25 mouse cellular contexts compared by ENCODE assay signal in the genomic region with DNA sequence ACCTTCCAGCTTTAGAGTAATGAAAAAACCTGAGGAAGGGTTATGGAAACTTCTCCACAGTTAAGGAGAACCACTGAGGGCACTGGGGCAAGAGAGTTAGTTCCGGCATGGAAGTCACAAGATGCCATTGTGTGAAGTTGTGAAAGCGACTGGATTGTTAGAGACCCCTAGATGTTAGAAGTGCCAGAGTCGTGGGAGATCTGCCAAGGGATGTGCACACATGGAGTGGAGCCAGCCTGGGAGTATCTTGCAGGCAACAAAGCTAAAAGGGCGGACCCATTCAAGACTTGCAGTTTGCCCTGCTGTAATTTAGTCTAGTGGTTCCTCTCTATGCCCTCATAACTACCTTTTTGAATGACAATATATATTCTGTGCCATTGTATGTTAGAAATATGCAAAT. TPM values are rescaled to one million over a fixed set of nuclear protein-coding genes. Genes with fewer than 3 reads are reported as not detected.
DNase-seq lines count a peak whose midpoint lies in the region; ATAC-seq and TF ChIP-seq lines count a peak whose summit lies in the region.
"Had no signal": no experiment of that assay in that cellular context is flagged by ENCODE, and none has a peak within 500 bp of the region (broad histone marks: within the 10 kb centered on the region; RNA-seq: fewer than 3 reads in every experiment).

No protein-coding gene starts in this region.

- H3K4me3 ChIP-seq in lung, postnatal 0 days (ENCODE audit: low read depth, low read length) = no peak overlapping the region
- H3K4me3 ChIP-seq in midbrain, embryonic 14.5 days (replicated peaks; ENCODE audit: low read depth, low read length) = no peak overlapping the region
- H3K4me3 ChIP-seq in midbrain, embryonic 11.5 days (ENCODE audit: low read depth, low read length) = no peak overlapping the region
- H3K4me3 ChIP-seq: embryonic facial prominence, embryonic 10.5 days; embryonic facial prominence, embryonic 12.5 days; forebrain, embryonic 13.5 days; forebrain, embryonic 15.5 days had no signal

- no peaks in the 10 kb centered on the region for H3K36me3 ChIP-seq in lung, postnatal 0 days (ENCODE audit: insufficient read depth, low read length)
- peaks cover 8% of the 10 kb centered on the region; the same call in 1 of the 2 replicates for H3K36me3 ChIP-seq in midbrain, embryonic 14.5 days (ENCODE audit: control insufficient read depth, insufficient read depth, low read length)
- 0 out of 2 replicates have a peak, but pooled peaks cover 4% of the 10 kb centered on the region for H3K36me3 ChIP-seq in midbrain, embryonic 11.5 days (ENCODE audit: control insufficient read depth, insufficient read depth, low read length)
- H3K36me3 ChIP-seq: embryonic facial prominence, embryonic 12.5 days; forebrain, embryonic 15.5 days had no signal

- no peak for ATAC-seq in lung, postnatal 0 days
- no peak for ATAC-seq in midbrain, embryonic 14.5 days (ENCODE audit: low FRiP score, low TSS enrichment)
- no peak for ATAC-seq in midbrain, embryonic 11.5 days (ENCODE audit: low FRiP score)
- ATAC-seq: activated CD4-positive, CD25-positive, alpha-beta regulatory T cell, adult 4 months; CD4-positive, CD25-positive, alpha-beta regulatory T cell, adult 4 months; forebrain, embryonic 13.5 days; forebrain, embryonic 15.5 days; Patski had no signal

- no peak overlapping the region for H3K4me2 ChIP-seq in lung, postnatal 0 days (replicated peaks; ENCODE audit: low read depth, low read length)
- H3K4me2 ChIP-seq in midbrain, embryonic 14.5 days (ENCODE audit: low read length) = no peak overlapping the region
- H3K4me2 ChIP-seq in midbrain, embryonic 11.5 days = no peak overlapping the region
- H3K4me2 ChIP-seq: embryonic facial prominence, embryonic 12.5 days; forebrain, embryonic 13.5 days; forebrain, embryonic 15.5 days had no signal

- no peaks in the 10 kb centered on the region for H3K27me3 ChIP-seq in lung, postnatal 0 days (replicated peaks; ENCODE audit: insufficient read depth, low read length)
- H3K27me3 ChIP-seq in midbrain, embryonic 14.5 days (ENCODE audit: control insufficient read depth, insufficient read depth, low read length) = no peaks in the 10 kb centered on the region
- H3K27me3 ChIP-seq in midbrain, embryonic 11.5 days (ENCODE audit: control insufficient read depth, insufficient read depth, low read length) = no peaks in the 10 kb centered on the region
- H3K27me3 ChIP-seq: CH12.LX; embryonic facial prominence, embryonic 12.5 days; forebrain, embryonic 13.5 days; forebrain, embryonic 15.5 days; Patski had no signal

- no peak overlapping the region for H3K27ac ChIP-seq in lung, postnatal 0 days (ENCODE audit: low read length)
- H3K27ac ChIP-seq in midbrain, embryonic 14.5 days (replicated peaks; ENCODE audit: low read depth, low read length) = no peak overlapping the region
- H3K27ac ChIP-seq in midbrain, embryonic 11.5 days (ENCODE audit: low read depth, low read length) = no peak overlapping the region
- H3K27ac ChIP-seq: embryonic facial prominence, embryonic 10.5 days; embryonic facial prominence, embryonic 12.5 days; forebrain, embryonic 13.5 days; forebrain, embryonic 15.5 days had no signal

- WGBS in lung, postnatal 0 days = 66% methylated on average over 4 of the region's 4 CpGs
- 87% methylated on average over 4 of the region's 4 CpGs for WGBS in midbrain, embryonic 14.5 days
- WGBS in midbrain, embryonic 11.5 days = 93% methylated on average over 4 of the region's 4 CpGs

- no peak for TF ChIP-seq CTCF in lung, postnatal 0 days (IDR thresholded peaks at IDR 0.05)

- no peaks in the 10 kb centered on the region for H3K9me3 ChIP-seq in lung, postnatal 0 days (ENCODE audit: low read length)
- H3K9me3 ChIP-seq in midbrain, embryonic 14.5 days (ENCODE audit: control insufficient read depth, low read length) = no peaks in the 10 kb centered on the region
- H3K9me3 ChIP-seq in midbrain, embryonic 11.5 days (ENCODE audit: control insufficient read depth, low read length) = no peaks in the 10 kb centered on the region
- H3K9me3 ChIP-seq: embryonic facial prominence, embryonic 10.5 days; embryonic facial prominence, embryonic 12.5 days; forebrain, embryonic 13.5 days; forebrain, embryonic 15.5 days; G1E had no signal

- intact Hi-C loops in left cerebral cortex, postnatal 4 days (cut with DNase I) = no loop called here

- DNase-seq in cerebellum, postnatal 10 days = peak; percentile 29 to 49
- no peak for DNase-seq in cerebellum, postnatal 36 days
- DNase-seq in left cerebral cortex, postnatal 4 days = peak; percentile 36
- DNase-seq in left cerebral cortex, adult 11 months (ENCODE audit: low spot score) = no peak
- peak; percentile 19 for DNase-seq in lung, postnatal 0 days (ENCODE audit: low spot score)
- DNase-seq in lung, postnatal 25 days (ENCODE audit: low spot score) = no peak
- peak; percentile 13 for DNase-seq in midbrain, embryonic 14.5 days
- no peak for DNase-seq in midbrain, embryonic 11.5 days (ENCODE audit: low spot score, missing footprints)
- DNase-seq: adrenal gland, adult 8-10 months; adrenal gland, postnatal 14 days; adrenal gland, postnatal 36 days; B cell, adult 2 months; cerebellum, adult 11-12 months; cerebellum, adult 2 months; cerebellum, adult 9-10 months; cerebellum, postnatal 14 days had no signal

- no peak for TF ChIP-seq EP300 in lung, postnatal 0 days (IDR thresholded peaks at IDR 0.05)

- H3K4me1 ChIP-seq in lung, postnatal 0 days (ENCODE audit: insufficient read depth, low read depth, low read length) = peaks cover 11% of the 10 kb centered on the region; the same call in 1 of the 2 replicates
- peaks cover 6% of the 10 kb centered on the region; the same call in 1 of the 2 replicates for H3K4me1 ChIP-seq in midbrain, embryonic 14.5 days (ENCODE audit: control insufficient read depth, insufficient read depth, low read length)
- peaks cover 2% of the 10 kb centered on the region; the same call in 1 of the 2 replicates for H3K4me1 ChIP-seq in midbrain, embryonic 11.5 days (ENCODE audit: control insufficient read depth, insufficient read depth, low read length)

- no peak overlapping the region for H3K9ac ChIP-seq in lung, postnatal 0 days (replicated peaks; ENCODE audit: low read depth)
- H3K9ac ChIP-seq in midbrain, embryonic 14.5 days (replicated peaks; ENCODE audit: low read length) = no peak overlapping the region
- H3K9ac ChIP-seq in midbrain, embryonic 11.5 days (ENCODE audit: low read length) = no peak overlapping the region
- H3K9ac ChIP-seq: embryonic facial prominence, embryonic 12.5 days; forebrain, embryonic 13.5 days; forebrain, embryonic 15.5 days had no signal

RNA-seq across cellular contexts. Expression of a gene that starts 25.1 kb away (rescaled TPM):
- 10 to 100 TPM; 62.6 to 63.4 TPM for total RNA-seq in left cerebral cortex, postnatal 4 days (2021)
- 37.1 and 43.8 TPM in 2 replicates for polyA plus RNA-seq in lung, postnatal 0 days (2015; fragmentation: Nextera tagmentation; extraction: Ambion mirVana)
- 19.3 and 34.4 TPM in 2 replicates for polyA plus RNA-seq in midbrain, embryonic 14.5 days (2014; fragmentation: Nextera tagmentation; extraction: Ambion mirVana)
- 37.9 and 41.9 TPM in 2 replicates for polyA plus RNA-seq in midbrain, embryonic 11.5 days (2014; fragmentation: Nextera tagmentation; extraction: Ambion mirVana)

RNA-seq across cellular contexts. Expression of a gene that starts 51.4 kb away (rescaled TPM):
- 10 to 100 TPM; 39.2 to 39.3 TPM for total RNA-seq in left cerebral cortex, postnatal 4 days (2021)
- polyA plus RNA-seq in lung, postnatal 0 days (2015; fragmentation: Nextera tagmentation; extraction: Ambion mirVana) = 4.4 and 4.8 TPM in 2 replicates
- polyA plus RNA-seq in midbrain, embryonic 14.5 days (2014; fragmentation: Nextera tagmentation; extraction: Ambion mirVana) = 9.2 and 9.3 TPM in 2 replicates
- polyA plus RNA-seq in midbrain, embryonic 11.5 days (2014; fragmentation: Nextera tagmentation; extraction: Ambion mirVana) = 3.9 and 4.6 TPM in 2 replicates

Comparison
In these comparisons a context has a peak if more than half of its experiments do, and no peak if none do; other contexts are left out.
1. DNase-seq: peak in cerebellum, postnatal 10 days (2 of 2), left cerebral cortex, postnatal 4 days (single experiment), lung, postnatal 0 days (single experiment) and midbrain, embryonic 14.5 days (single experiment); none in cerebellum, postnatal 36 days (0 of 2), left cerebral cortex, adult 11 months (single experiment), lung, postnatal 25 days (single experiment) and midbrain, embryonic 11.5 days (single experiment).